Mouse (Mus musculus) heart, postnatal 36 days (tissue): ENCODE results near the gene Rasd2. TPM values are rescaled to one million over a fixed set of nuclear protein-coding genes. Genes with fewer than 3 reads are reported as not detected.

Experiments used
- DNase-seq, 2 experiments: peaks; one replicate each; pipeline ENCODE4 v3.0.0; 2021 to 2022
- intact Hi-C: fragments of 180-260 bp; cut with DNase I; formaldehyde crosslinking; loops from one replicate; pipeline ENCODE4 v1.15.1; 2025
- total RNA-seq, 2 experiments: library from RNA; stranded (reverse); gene quantifications; 2 replicates each; pipeline ENCODE4 v1.2.3; 2021

Rasd2 gene
- 1 to 10 TPM; 3.1 to 4.7 TPM for total RNA-seq

- intact Hi-C loops = loop anchor here (10.0 kb wide), 1 partner anchor 219 kb away; the partner anchor contains the start of gene Hmgxb4
- no peak for DNase-seq
These were observed at the start of gene Rasd2 for GRCm38 (mm10) chr8:75213686-75214085. Gene Rasd2, plus strand, starts transcription at chr8:75213944.

GRCm38 (mm10) chr8:75169363-75169762 is 44.4 kb upstream of the Rasd2 start:
- intact Hi-C loops = no loop called here
- DNase-seq = no peak

- intact Hi-C loops = no loop called here
- no peak for DNase-seq
These were observed 41.6 kb upstream of the Rasd2 start for GRCm38 (mm10) chr8:75172009-75172685.

GRCm38 (mm10) chr8:75193022-75193421 is 20.7 kb upstream of the Rasd2 start:
- intact Hi-C loops = no loop called here

GRCm38 (mm10) chr8:75194473-75195071 is 19.2 kb upstream of the Rasd2 start:
- intact Hi-C loops = no loop called here
- no peak for DNase-seq

More at GRCm38 (mm10) chr8:75193022-75193421, 20.7 kb upstream of the Rasd2 start:
- DNase-seq = no peak

GRCm38 (mm10) chr8:75197170-75197569 is 16.6 kb upstream of the Rasd2 start:
- intact Hi-C loops = no loop called here
- no peak for DNase-seq

- intact Hi-C loops = no loop called here
- no peak for DNase-seq
These were observed 15.9 kb upstream of the Rasd2 start for GRCm38 (mm10) chr8:75197862-75198261.

GRCm38 (mm10) chr8:75198300-75198699 is 15.4 kb upstream of the Rasd2 start:
- intact Hi-C loops = no loop called here
- DNase-seq = no peak

GRCm38 (mm10) chr8:75198988-75199765 is 14.6 kb upstream of the Rasd2 start:
- DNase-seq = no peak
- intact Hi-C loops = no loop called here

GRCm38 (mm10) chr8:75199914-75200313 is 13.8 kb upstream of the Rasd2 start:
- intact Hi-C loops = no loop called here
- DNase-seq = no peak

GRCm38 (mm10) chr8:75202041-75202656 is 11.6 kb upstream of the Rasd2 start:
- no peak for DNase-seq
- intact Hi-C loops = no loop called here

- DNase-seq = no peak
- intact Hi-C loops = no loop called here
These were observed 10.8 kb upstream of the Rasd2 start for GRCm38 (mm10) chr8:75202913-75203312.

GRCm38 (mm10) chr8:75203420-75203819 is 10.3 kb upstream of the Rasd2 start:
- DNase-seq = no peak
- intact Hi-C loops = no loop called here

- DNase-seq = no peak
- intact Hi-C loops = no loop called here
These were observed 9.4 kb upstream of the Rasd2 start for GRCm38 (mm10) chr8:75204190-75204868.

- intact Hi-C loops = loop anchor here (10.0 kb wide), 1 partner anchor 217 kb away; the partner anchor contains the start of gene Hmgxb4
- peak; percentile 42 to 48 for DNase-seq
These were observed 2.3 kb upstream of the Rasd2 start for GRCm38 (mm10) chr8:75211461-75211860.

- intact Hi-C loops = loop anchor here (10.0 kb wide), 1 partner anchor 218 kb away; the partner anchor contains the start of gene Hmgxb4
- peak; percentile 88 to 92 for DNase-seq
These were observed 975 bp upstream of the Rasd2 start for GRCm38 (mm10) chr8:75212631-75213306.

GRCm38 (mm10) chr8:75213307-75213651 is 465 bp upstream of the Rasd2 start:
- intact Hi-C loops = loop anchor here (10.0 kb wide), 1 partner anchor 218 kb away; the partner anchor contains the start of gene Hmgxb4
- DNase-seq = no peak

- intact Hi-C loops = loop anchor here (10.0 kb wide), 1 partner anchor 220 kb away; the partner anchor contains the start of gene Hmgxb4
- no peak for DNase-seq
These were observed 1.3 kb downstream of the Rasd2 start for GRCm38 (mm10) chr8:75215046-75215445.

GRCm38 (mm10) chr8:75215931-75216330 is 2.2 kb downstream of the Rasd2 start:
- DNase-seq = no peak

More at GRCm38 (mm10) chr8:75215931-75216330, 2.2 kb downstream of the Rasd2 start:
- intact Hi-C loops = loop anchor here (10.0 kb wide), 1 partner anchor 221 kb away; the partner anchor contains the start of gene Hmgxb4
